Mouse (Mus musculus) kidney, adult 2 months (tissue): Measurements from ENCODE around the gene Mnt. TPM values are rescaled to one million over a fixed set of nuclear protein-coding genes. Genes with fewer than 3 reads are reported as not detected.

Experiments used
- DNase-seq: peaks from one replicate; pipeline ENCODE4 v3.0.0; 2021
- H3K27ac ChIP-seq: fragments of 200-500 bp; 2 replicates; pipeline ENCODE4 v1.5.1; 2012; ENCODE audit warnings: low read depth, low read length, control low read depth, inconsistent platforms; ENCODE audit not compliant: insufficient read depth
- H3K27me3 ChIP-seq: fragments of 200-500 bp; replicated peaks from 2 replicates; pipeline ENCODE4 v1.6.1; 2012; ENCODE audit warnings: mild to moderate bottlenecking, moderate library complexity, low read length, inconsistent platforms; ENCODE audit not compliant: control insufficient read depth, insufficient read depth
- H3K36me3 ChIP-seq: fragments of 200-500 bp; 2 replicates; pipeline ENCODE4 v1.6.1; 2012; ENCODE audit warnings: mild to moderate bottlenecking, moderate library complexity, low read length, inconsistent platforms; ENCODE audit not compliant: control insufficient read depth, insufficient read depth
- H3K4me1 ChIP-seq: fragments of 200-500 bp; 2 replicates; pipeline ENCODE4 v1.6.1; 2011; ENCODE audit warnings: low read length; ENCODE audit not compliant: control insufficient read depth, insufficient read depth
- H3K4me3 ChIP-seq: fragments of 200-500 bp; 2 replicates; pipeline ENCODE4 v1.5.1; 2011; ENCODE audit warnings: mild to moderate bottlenecking, low read depth, low read length, control low read depth; ENCODE audit not compliant: insufficient read depth
- CTCF ChIP-seq: fragments of 200-500 bp; conservative IDR thresholded peaks from 2 replicates; pipeline ENCODE4 v1.5.1; 2011; ENCODE audit warnings: low read depth, mild to moderate bottlenecking, control low read depth, low read length, moderate library complexity, mixed read lengths; ENCODE audit not compliant: insufficient read depth, insufficient read length
- POLR2A ChIP-seq: fragments of 200-500 bp; IDR thresholded peaks from one replicate; pipeline ENCODE4 v1.6.1; 2011; ENCODE audit warnings: low read depth, low read length, control low read depth
- WGBS: fragments of 180-500 bp; shearing (Covaris S2); methylation state at CpG from one replicate; pipeline ENCODE4 v1.1.7; 2018; 5-methylcytosine and 5-hydroxymethylcytosine counted together
- polyA plus RNA-seq: library from polyadenylated mRNA; depleted of rRNA; stranded (reverse); fragments of >200 nt; gene quantifications from 2 replicates; pipeline ENCODE4 v1.2.3, GENCODE M21; 2012; rRNA removed

Mnt gene
- polyA plus RNA-seq: 12.8 and 13.9 TPM in 2 replicates

GRCm38 (mm10) chr11:74830256-74831161, at the start of gene Mnt:
TSS of gene Mnt (plus strand) at chr11:74830920.
- peaks cover 54% of the 10 kb centered on the region for H3K4me1 ChIP-seq
- H3K36me3 ChIP-seq: no peaks in the 10 kb centered on the region
- no peak for TF ChIP-seq POLR2A
- no peak for TF ChIP-seq CTCF
- under 1% methylated on average over 70 of the region's 70 CpGs for WGBS
- peak within 1 kb of the TSS; percentile 75 for H3K4me3 ChIP-seq
- H3K27ac ChIP-seq: peak within 1 kb of the TSS; percentile 98
- no peaks in the 10 kb centered on the region for H3K27me3 ChIP-seq
- peak; percentile 100 for DNase-seq

- no peak overlapping the region for H3K4me3 ChIP-seq
- H3K27me3 ChIP-seq: no peaks in the 10 kb centered on the region
- peak; percentile 53 for DNase-seq
- H3K27ac ChIP-seq: no peak overlapping the region
- WGBS: 64% methylated on average over 4 of the region's 4 CpGs
- H3K36me3 ChIP-seq: peaks cover 7% of the 10 kb centered on the region; the same call in 1 of the 2 replicates
- no peak for TF ChIP-seq POLR2A
- no peaks in the 10 kb centered on the region; the same call in 1 of the 2 replicates for H3K4me1 ChIP-seq
Measured at GRCm38 (mm10) chr11:74792874-74793273, 37.8 kb upstream of the Mnt start.

DNA sequence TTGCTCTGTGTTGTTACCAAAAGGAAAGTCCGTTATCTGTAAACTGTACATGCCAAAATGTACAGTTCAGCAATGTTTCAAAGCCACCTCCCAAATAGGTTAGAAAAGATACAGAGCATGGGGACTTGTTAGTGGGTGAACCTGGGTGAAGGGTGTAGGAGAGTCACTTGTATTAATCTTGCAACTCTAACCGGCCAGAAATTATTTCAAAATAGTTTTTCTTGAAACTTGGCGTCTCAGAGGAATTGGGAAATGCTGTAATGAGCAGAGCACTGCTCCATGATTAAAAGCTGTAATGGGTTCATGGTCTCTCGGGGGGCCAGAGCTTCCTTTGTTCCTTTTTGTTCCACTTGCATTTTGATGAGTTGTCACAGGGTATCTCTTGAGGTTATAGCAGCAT, 30.1 kb upstream of the Mnt start:
- no peak for TF ChIP-seq CTCF
- TF ChIP-seq POLR2A: no peak
- Histone ChIP-seq H3K27ac (no peak overlapping the region), H3K27me3 (no peaks in the 10 kb centered on the region), H3K36me3 (peaks cover 5% of the 10 kb centered on the region), H3K4me1 (no peaks in the 10 kb centered on the region; the same call in 1 of the 2 replicates), H3K4me3 (no peak overlapping the region)
- WGBS: 82% methylated on average over 4 of the region's 4 CpGs
- no peak for DNase-seq

DNA sequence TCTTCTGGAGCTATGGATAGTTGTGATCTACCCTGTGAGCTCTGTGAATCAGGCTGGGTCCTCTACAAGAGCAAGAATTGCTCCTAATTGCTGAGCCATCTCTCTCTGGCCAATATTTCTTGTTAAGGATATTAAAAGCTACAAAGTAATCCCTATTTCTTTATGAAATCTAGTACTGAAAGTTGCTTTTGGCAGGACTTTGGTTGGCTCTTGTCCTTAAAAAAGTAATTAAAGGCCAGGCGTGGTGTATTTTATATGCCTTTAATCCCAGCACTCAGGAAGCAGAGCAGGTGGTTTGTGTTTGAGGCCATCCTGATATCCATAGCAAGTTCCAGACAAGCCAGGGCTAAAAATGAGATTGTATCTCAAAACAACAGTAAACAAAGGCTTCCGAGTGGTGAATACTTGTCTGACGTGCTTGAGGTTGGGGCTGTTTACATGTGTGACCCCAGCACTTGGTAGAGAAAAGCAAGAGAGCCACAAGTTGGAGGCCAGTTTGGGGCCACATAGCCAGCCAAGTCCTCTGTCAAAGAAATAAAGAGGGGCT, 26.6 kb upstream of the Mnt start:
- no peak for TF ChIP-seq CTCF
- TF ChIP-seq POLR2A: no peak
- Histone ChIP-seq H3K4me1 (no peaks in the 10 kb centered on the region), H3K27ac (no peak overlapping the region), H3K36me3 (peaks cover 5% of the 10 kb centered on the region), H3K27me3 (no peaks in the 10 kb centered on the region), H3K4me3 (no peak overlapping the region)
- no peak for DNase-seq
- 82% methylated on average over 3 of the region's 3 CpGs for WGBS

DNA sequence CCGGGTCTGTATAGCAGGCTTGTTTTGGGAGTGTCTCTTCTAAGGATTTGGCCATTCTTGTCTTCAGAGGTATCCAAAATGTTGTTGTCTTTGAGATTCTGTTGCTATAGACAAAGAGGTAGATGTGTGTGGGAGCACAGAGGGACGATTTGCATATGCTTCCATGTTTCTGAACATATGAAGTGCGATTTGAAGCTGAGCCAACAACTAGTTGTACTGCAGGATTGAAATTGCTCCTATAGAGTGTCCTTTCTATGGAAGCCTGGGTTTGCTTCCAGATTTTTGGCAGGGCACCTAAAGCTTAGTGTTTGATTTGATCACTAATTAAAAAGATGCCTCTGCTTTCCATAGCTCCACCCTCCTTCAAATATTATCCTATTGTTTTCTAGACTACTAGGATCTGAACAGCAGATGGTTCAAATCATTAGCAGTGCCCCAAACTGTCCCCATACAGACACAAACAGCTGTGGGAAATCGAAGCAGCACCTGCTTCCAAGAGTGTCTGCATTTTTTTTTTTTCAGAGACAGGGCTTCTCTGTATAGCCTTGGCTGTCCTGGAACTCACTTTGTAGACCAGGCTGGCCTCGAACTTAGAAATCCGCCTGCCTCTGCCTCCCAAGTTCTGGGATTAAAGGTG, 23.4 kb upstream of the Mnt start:
- no peak for DNase-seq
- 89% methylated on average over 6 of the region's 6 CpGs for WGBS

DNA sequence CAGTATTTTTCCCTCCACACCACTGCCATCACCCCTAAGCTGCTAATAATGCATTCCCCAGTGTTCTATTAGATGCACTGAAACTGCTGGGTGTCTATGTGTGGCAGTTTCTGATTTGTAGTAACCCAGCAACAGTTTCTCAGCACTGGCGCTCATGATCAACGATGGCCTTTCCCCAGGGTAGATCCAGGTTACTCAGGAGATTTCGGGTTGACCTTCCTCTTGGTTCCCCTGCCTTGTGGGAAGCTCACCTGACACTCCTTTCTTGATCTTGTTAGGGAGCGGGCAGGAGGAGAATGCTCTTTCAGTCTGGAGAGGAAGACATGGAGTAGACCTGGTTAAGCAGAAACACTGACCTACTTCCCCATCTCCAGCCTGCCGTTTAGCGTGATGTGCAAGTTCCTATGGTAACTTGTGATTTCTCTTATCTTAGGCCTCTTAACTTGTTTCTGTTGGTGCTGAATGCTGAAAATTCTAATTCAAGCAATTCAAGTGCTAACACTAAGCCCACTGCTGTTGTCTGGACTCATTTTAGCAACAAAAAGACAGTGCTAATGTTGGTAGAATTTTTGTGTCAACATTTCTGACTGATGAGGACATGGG, 22.4 kb upstream of the Mnt start:
- Histone ChIP-seq H3K4me3 (no peak overlapping the region), H3K4me1 (no peaks in the 10 kb centered on the region), H3K27me3 (no peaks in the 10 kb centered on the region), H3K36me3 (peaks cover 4% of the 10 kb centered on the region), H3K27ac (no peak overlapping the region)
- no peak for DNase-seq
- no peak for TF ChIP-seq CTCF
- TF ChIP-seq POLR2A: no peak
- 93% methylated on average over 6 of the region's 6 CpGs for WGBS

More for the DNA sequence above, 23.4 kb upstream of the Mnt start:
- TF ChIP-seq CTCF (no peak), POLR2A (no peak)
- Histone ChIP-seq H3K4me3 (no peak overlapping the region), H3K36me3 (peaks cover 5% of the 10 kb centered on the region), H3K27me3 (no peaks in the 10 kb centered on the region), H3K27ac (no peak overlapping the region), H3K4me1 (no peaks in the 10 kb centered on the region)
